Mouse (Mus musculus) mouse embryonic stem cell (cell line): ENCODE results near the gene Vsig10l.

Experiments used
- in situ Hi-C, 2 experiments: fragments of 300-500 bp; cut with MboI; formaldehyde crosslinking; loops; 1 replicate in 1 of 2; 3 replicates in 1 of 2; pipeline ENCODE4 v1.14.3; 2019 to 2020; ENCODE audit warnings: low sequenced_read_pairs in 2 of 2, low pct_unique_long_range_greater_than_20kb in 1 of 2, mixed read lengths in 1 of 2; ENCODE audit not compliant: unreplicated experiment in 1 of 2

Vsig10l gene

GRCm38 (mm10) chr7:43462851-43463250 is at the start of gene Vsig10l:
TSS of gene Vsig10l (plus strand) at chr7:43463151.
- in situ Hi-C loops: no loop called here

GRCm38 (mm10) chr7:43417298-43417697 is 45.7 kb upstream of the Vsig10l start:
- in situ Hi-C loops: no loop called here

DNA sequence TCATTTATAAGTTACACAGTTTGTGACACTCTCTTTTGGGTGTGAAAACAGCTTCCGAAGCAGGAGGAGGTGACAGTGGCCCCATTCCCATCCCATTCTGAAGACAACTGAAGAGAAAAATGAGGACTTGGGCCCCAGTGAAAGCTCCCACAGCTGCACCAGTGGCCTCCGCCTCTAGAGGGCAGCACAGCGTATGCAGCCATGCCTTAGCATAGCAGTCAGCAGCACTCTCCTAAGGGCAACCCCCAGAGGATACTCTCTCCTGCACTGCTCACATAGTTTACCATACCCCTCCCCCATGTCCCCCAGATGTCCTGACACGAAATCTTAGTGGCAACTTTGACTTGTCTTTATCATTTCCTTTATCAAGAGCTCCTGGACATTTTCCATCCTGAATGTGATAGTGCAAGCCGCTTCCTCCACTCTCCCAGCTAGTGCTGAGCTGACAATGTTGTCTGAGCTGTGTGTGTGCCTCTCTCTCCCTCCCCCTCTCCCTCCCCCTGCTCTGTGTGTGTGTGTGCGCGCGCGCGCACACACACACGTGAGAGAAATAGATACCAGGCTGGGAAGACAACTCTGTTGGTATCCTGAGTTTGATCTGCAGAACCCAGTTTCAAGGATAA is 39.8 kb upstream of the Vsig10l start:
- in situ Hi-C loops: no loop called here

DNA sequence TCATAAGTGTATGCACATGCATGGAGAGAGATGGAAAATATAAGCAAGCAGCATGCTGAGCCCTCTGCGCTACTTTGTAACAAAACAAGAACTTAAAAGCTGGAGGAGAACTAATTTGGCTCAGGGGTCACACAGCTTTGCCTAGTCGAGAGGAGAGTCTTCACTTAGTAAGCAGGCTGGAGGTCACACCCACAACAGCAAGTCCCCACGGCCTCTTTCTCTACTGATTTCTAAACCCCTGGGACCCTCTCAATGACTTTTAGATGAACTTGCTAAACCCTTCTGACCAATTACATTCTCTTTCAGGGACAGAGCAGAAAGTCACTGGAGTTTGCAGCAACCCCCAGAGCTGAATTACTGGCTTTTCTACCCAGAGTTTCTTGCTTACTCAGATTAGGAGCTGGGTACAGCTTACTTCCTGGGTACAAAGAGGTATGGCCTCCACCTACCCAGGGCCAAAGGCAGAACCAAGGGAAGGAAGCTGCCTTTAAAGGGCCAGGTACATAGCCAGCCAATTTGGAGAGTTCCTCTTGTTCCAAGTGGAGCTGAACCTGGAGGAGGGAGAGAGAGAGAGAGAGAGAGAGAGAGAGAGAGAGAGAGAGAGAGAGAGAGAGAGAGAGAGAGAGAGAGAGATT is 38.8 kb upstream of the Vsig10l start:
- in situ Hi-C loops: no loop called here

GRCm38 (mm10) chr7:43427406-43427805 is 35.5 kb upstream of the Vsig10l start, which contains the start of gene Lim2:
TSS of gene Lim2 (plus strand) at chr7:43427670.
- in situ Hi-C loops: no loop called here

GRCm38 (mm10) chr7:43429500-43429899 is 33.5 kb upstream of the Vsig10l start:
- in situ Hi-C loops: no loop called here

DNA sequence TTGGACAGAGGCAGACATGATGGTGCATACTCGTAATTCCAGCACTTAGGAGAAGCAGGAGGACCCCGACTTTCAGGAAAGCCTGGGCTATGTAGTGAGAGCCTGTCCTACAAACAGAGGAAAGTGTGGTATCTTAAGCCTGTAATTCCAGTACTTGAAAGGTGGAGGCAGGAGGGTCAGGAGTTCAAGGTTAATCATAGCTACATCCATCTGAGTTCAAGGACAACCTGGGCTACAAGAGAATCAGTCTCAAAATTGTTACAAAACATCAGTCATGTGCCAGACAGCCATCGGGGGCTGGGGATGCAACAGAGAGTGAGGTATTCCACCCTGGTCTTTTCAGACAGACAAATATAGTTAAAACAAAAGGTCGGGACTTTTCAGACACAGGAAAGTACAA is 30.1 kb upstream of the Vsig10l start:
- in situ Hi-C loops: no loop called here

GRCm38 (mm10) chr7:43434676-43435075 is 28.3 kb upstream of the Vsig10l start:
- in situ Hi-C loops: no loop called here

DNA sequence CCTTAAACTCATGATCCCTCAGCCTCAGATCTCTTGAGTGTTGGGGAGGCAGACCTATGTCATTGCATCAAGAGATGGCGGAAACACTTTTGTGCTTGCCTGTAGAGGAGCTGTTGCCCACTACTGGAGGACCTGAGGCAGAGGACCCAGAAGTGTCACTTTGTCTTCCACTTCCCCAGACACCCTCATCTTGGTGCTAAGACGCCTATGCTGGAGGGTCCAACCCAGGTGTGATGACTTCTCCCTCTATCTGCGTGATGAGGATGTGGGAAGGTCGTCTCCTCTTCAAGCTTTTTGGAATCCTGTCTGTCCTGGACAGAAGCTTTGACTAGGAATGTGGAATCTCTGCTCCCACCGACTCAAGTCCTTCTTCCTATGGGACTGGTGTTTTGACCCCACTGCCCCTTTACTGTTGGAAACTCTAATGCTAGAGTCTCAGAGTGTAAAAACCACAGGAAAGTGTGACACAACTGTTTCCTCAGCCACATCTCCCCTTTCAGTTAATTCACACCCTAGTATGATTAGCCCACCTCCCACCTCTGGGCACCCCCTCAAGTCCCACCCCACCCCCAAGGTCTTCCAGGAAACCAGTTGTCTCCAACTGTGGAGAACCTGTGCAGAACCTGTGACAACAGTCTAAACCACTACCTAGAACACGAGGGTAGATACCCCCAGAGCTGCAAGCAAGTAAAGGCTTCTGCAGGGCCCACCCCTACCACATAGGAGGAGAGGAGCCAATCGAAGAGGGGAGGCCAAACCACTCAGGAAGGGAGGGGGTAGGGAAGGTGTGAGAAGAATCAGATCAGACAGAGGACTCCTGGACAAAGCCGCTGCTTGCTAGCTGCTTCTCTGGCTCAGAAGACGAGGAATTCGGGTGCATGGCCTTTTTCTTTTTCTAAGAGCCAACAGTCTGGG is 26.4 kb upstream of the Vsig10l start, which contains the start of gene Nkg7:
TSS of gene Nkg7 (plus strand) at position 733 of the 915 bp plus-strand sequence.
- in situ Hi-C loops: no loop called here

- in situ Hi-C loops: no loop called here
These were observed 24.3 kb upstream of the Vsig10l start for GRCm38 (mm10) chr7:43438611-43439010.

DNA sequence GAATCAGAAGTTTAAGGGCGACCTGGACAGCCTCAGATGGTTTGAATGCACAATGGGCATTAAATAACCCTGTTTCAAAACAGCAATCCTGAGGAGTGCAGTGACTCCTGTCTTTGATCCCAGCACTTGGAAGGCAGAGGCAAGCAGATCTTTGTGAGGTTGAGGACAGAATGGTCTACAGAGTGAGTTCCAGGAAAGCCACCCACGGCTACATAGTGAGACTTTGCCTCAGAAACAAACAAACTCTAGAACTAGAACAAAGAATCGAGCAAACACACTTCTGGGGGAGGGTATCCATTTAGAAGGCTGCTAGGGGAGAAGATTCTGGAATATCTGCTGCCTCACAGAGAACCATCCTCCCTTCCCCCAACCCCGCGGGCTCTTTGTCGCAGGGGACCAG is 22.5 kb upstream of the Vsig10l start, which contains the start of gene Cldnd2:
TSS of gene Cldnd2 (plus strand) at position 301 of the 400 bp plus-strand sequence.
- in situ Hi-C loops: no loop called here

- in situ Hi-C loops: no loop called here
These were observed 21.9 kb upstream of the Vsig10l start for GRCm38 (mm10) chr7:43441071-43441470.

DNA sequence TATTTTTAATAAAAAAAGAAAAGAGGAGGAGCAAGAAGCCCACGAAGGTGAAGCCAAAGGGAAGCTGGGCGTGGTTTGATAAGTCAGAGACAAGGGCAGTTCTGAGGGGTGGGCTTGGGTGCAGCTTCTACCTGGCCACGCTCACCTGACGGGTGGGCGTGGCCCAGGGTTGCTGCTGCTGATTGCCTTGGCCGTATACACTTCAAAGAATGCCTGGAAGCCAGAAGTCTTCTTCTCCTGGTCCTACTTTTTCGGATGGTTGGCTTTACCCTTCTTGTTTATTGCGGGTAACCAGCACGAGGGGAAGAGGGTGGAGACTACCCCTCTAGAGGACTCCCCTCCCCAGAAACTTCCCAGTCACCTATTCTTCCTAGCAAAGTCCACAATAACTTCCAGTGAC is 20.3 kb upstream of the Vsig10l start:
- in situ Hi-C loops: no loop called here

DNA sequence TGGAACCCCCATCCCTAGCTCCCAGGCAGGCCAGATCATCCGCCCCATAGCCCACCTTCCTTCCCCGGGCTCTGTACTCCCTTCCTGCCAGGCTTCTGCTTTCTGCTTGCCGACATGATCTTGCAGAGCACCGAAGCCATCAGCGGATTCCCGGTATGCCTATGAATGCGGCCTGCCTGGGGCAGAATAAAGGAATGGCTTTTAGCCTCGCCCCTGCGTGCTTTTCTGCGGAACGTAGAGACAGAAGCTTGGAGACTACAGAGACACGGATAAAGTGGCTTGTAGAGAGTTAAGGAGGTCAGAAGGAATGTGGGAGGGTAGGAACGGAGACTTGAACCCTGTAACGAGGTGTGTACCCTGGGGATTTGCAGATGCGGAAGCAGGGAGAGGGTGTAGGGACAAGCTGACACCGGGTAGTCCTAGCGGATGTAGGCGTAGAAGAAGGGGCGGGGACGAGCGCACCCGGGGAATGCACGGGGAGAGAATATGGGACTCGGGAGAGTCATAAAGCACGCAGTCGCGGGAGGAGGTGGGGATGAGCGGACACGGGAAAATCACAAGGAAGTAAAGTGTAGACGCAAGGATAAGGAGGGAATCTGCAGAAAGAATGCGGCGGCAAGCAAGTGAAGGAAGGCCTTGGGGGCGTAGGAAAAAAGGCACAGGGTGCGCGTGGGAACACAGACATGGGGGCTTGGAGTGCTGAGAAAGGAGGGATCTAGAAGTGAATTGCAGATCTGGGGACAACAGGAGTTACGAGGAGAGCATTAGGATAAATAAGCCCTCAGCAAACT is 19.6 kb upstream of the Vsig10l start:
- in situ Hi-C loops: no loop called here

GRCm38 (mm10) chr7:43443917-43444293 is 19.0 kb upstream of the Vsig10l start, which contains the start of the genes Etfb and Gm45233:
TSS of gene Etfb (plus strand) at chr7:43444083.
TSS of gene Gm45233 (plus strand) at chr7:43444128.
- in situ Hi-C loops: no loop called here

- in situ Hi-C loops: no loop called here
These were observed 15.2 kb upstream of the Vsig10l start for GRCm38 (mm10) chr7:43447801-43448200.

GRCm38 (mm10) chr7:43448246-43448645 is 14.7 kb upstream of the Vsig10l start:
- in situ Hi-C loops: no loop called here

DNA sequence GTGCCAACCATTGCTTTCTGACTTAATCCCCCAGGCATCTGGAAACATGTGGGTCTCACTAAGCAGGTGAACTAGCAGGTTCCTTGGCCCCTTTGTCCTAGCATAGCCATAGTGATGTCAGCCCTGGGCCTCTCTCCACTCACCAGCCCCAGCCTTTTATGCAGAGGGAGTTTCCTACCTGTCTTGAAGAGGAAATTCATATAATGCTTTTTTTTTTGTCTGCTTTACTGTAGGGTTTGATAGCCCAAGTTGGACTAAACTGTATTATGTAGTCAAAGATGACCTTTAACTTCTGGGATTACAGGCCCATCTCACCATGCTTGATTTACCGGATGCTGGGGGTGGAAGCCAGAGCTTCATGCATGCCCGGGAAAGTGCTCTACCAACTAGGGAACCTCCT is 13.1 kb upstream of the Vsig10l start:
- in situ Hi-C loops: no loop called here
